Mouse (Mus musculus) kidney, postnatal 25 days (tissue): ENCODE data around the gene Ptprg.
"Not testable (repeated sequence)": the region's sequence is repeated elsewhere in the genome, so short reads cannot be mapped to it uniquely, and the experiment has no call there.

Source experiments
- DNase-seq, 2 experiments: peaks; one replicate each; pipeline ENCODE4 v3.0.0; 2021; ENCODE audit warnings: mixed read lengths in 2 of 2

Gene Ptprg

GRCm38 (mm10) chr14:12283641-12284040 is 730.3 kb downstream of the Ptprg start, which contains the start of gene Gm49355:
TSS of gene Gm49355 (plus strand) at chr14:12283976.
- no peak for DNase-seq

- peak; percentile 87 to 92 for DNase-seq
These were observed 731.0 kb downstream of the Ptprg start, which contains the start of gene 3830406C13Rik for GRCm38 (mm10) chr14:12284141-12284912. TSS of gene 3830406C13Rik (plus strand) at chr14:12284173.

DNA sequence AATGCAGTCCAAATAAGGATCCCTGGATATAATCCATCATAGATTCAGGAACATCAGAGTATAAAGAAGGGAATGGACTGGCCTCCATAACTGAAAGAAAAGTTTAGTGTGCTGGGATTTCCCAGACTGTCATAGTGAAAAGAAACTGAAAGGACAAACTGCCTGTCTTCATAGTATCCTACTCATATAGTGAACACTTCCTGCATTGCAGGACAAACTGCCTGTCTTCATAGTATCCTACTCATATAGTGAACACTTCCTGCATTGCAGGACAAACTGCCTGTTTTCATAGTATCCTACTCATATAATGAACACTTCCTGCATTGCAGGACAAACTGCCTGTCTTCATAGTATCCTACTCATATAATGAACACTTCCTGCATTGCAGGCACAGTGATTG is 736.4 kb downstream of the Ptprg start:
- DNase-seq = not testable (repeated sequence)
